Mouse (Mus musculus): ENCODE measurements at regions not wholly inside any gene's neighbourhood (a gene's known extent, or its start where the extent isn't known, plus 50 kb on each side); places are given as distances from the start of the nearest gene placed in this dataset.

- DNase-seq: no peak
- intact Hi-C loops (cut with DNase I): no loop called here
Measured at GRCm38 (mm10) chr13:11293750-11294149, 813.0 kb downstream of the Ryr2 start.

- intact Hi-C loops (cut with DNase I): no loop called here
- DNase-seq: no peak
Measured at GRCm38 (mm10) chr13:11273896-11274295, 832.8 kb downstream of the Ryr2 start.

GRCm38 (mm10) chr13:11268673-11269340, 837.9 kb downstream of the Ryr2 start:
- intact Hi-C loops (cut with DNase I): no loop called here
- DNase-seq: peak; percentile 75

GRCm38 (mm10) chr13:11247541-11247940, 859.2 kb downstream of the Ryr2 start:
- no peak for DNase-seq
- intact Hi-C loops (cut with DNase I): no loop called here

GRCm38 (mm10) chr13:11216671-11217330, 856.2 kb upstream of the Chrm3 start:
- DNase-seq: peak; percentile 65
- intact Hi-C loops (cut with DNase I): no loop called here

GRCm38 (mm10) chr13:11210109-11210508, 849.5 kb upstream of the Chrm3 start:
- DNase-seq: no peak
- intact Hi-C loops (cut with DNase I): loop anchor here (5.0 kb wide), 1 partner anchor 1203 kb away; no protein-coding TSS in a partner anchor

GRCm38 (mm10) chr13:11205216-11205786, 844.7 kb upstream of the Chrm3 start:
- no peak for DNase-seq
- intact Hi-C loops (cut with DNase I): no loop called here

GRCm38 (mm10) chr13:11201978-11202377, 841.3 kb upstream of the Chrm3 start:
- no peak for DNase-seq
- intact Hi-C loops (cut with DNase I): no loop called here

GRCm38 (mm10) chr13:11192471-11192870, 831.8 kb upstream of the Chrm3 start:
- DNase-seq: no peak

GRCm38 (mm10) chr13:11181191-11181590, 820.5 kb upstream of the Chrm3 start:
- peak; percentile 69 for DNase-seq
- intact Hi-C loops (cut with DNase I): no loop called here

More at GRCm38 (mm10) chr13:11192471-11192870, 831.8 kb upstream of the Chrm3 start:
- intact Hi-C loops (cut with DNase I): no loop called here

- peak; percentile 56 for DNase-seq
- intact Hi-C loops (cut with DNase I): no loop called here
Measured at GRCm38 (mm10) chr13:11180356-11180755, 819.7 kb upstream of the Chrm3 start.

GRCm38 (mm10) chr13:11178586-11178985, 817.9 kb upstream of the Chrm3 start:
- intact Hi-C loops (cut with DNase I): no loop called here
- no peak for DNase-seq

GRCm38 (mm10) chr13:11177642-11178420, 817.2 kb upstream of the Chrm3 start:
- DNase-seq: no peak
- intact Hi-C loops (cut with DNase I): no loop called here

- DNase-seq: no peak
- intact Hi-C loops (cut with DNase I): no loop called here
Measured at GRCm38 (mm10) chr13:11167115-11167514, 806.5 kb upstream of the Chrm3 start.

- DNase-seq: no peak
- intact Hi-C loops (cut with DNase I): no loop called here
Measured at GRCm38 (mm10) chr13:11164130-11164529, 803.5 kb upstream of the Chrm3 start.

- no peak for DNase-seq
- intact Hi-C loops (cut with DNase I): no loop called here
Measured at GRCm38 (mm10) chr13:11147268-11147667, 786.6 kb upstream of the Chrm3 start.

- DNase-seq: no peak
- intact Hi-C loops (cut with DNase I): no loop called here
Measured at GRCm38 (mm10) chr13:11107693-11108092, 747.0 kb upstream of the Chrm3 start.

GRCm38 (mm10) chr13:11106426-11106825, 745.8 kb upstream of the Chrm3 start:
- no peak for DNase-seq
- intact Hi-C loops (cut with DNase I): no loop called here

- DNase-seq: no peak
- intact Hi-C loops (cut with DNase I): no loop called here
Measured at GRCm38 (mm10) chr13:11105571-11105970, 744.9 kb upstream of the Chrm3 start.

GRCm38 (mm10) chr13:11099586-11099950, 738.9 kb upstream of the Chrm3 start:
- no peak for DNase-seq
- intact Hi-C loops (cut with DNase I): no loop called here

GRCm38 (mm10) chr13:11098899-11099585, 738.4 kb upstream of the Chrm3 start:
- DNase-seq: no peak
- intact Hi-C loops (cut with DNase I): no loop called here
